Mouse (Mus musculus) forebrain, embryonic 16.5 days (tissue): ENCODE results near the gene 1110059E24Rik. TPM values are rescaled to one million over a fixed set of nuclear protein-coding genes. Genes with fewer than 3 reads are reported as not detected.
A peak's percentile ranks its signal among the peaks of the same experiment; 100 is the strongest.

Source experiments
- ATAC-seq: fragments of 200-750 bp; cut with Nextera tagmentation; 2 replicates; pipeline ENCODE4 v1.8.0; 2017; ENCODE audit warnings: mild to moderate bottlenecking, moderate library complexity
- H3K27ac ChIP-seq: fragments of 300-500 bp; sonication (generic); 2 replicates; pipeline ENCODE4 v1.5.1; 2014; ENCODE audit warnings: low read length, control low read depth
- H3K27me3 ChIP-seq: fragments of 300-500 bp; sonication (generic); replicated peaks from 2 replicates; pipeline ENCODE4 v1.6.1; 2014; ENCODE audit warnings: low read length; ENCODE audit not compliant: control insufficient read depth, insufficient read depth
- H3K36me3 ChIP-seq: fragments of 300-500 bp; sonication (generic); 2 replicates; pipeline ENCODE4 v1.6.1; 2014; ENCODE audit not compliant: control insufficient read depth, insufficient read depth
- H3K4me1 ChIP-seq: fragments of 300-500 bp; sonication (generic); replicated peaks from 2 replicates; pipeline ENCODE4 v1.6.1; 2014; ENCODE audit warnings: low read length; ENCODE audit not compliant: control insufficient read depth, insufficient read depth
- H3K4me2 ChIP-seq: fragments of 300-500 bp; sonication (generic); 2 replicates; pipeline ENCODE4 v1.6.1; 2014; ENCODE audit warnings: mild to moderate bottlenecking, low read length, control low read depth
- H3K4me3 ChIP-seq: fragments of 300-500 bp; sonication (generic); replicated peaks from 2 replicates; pipeline ENCODE4 v1.5.1; 2014; ENCODE audit warnings: mild to moderate bottlenecking, low read length, control low read depth
- H3K9ac ChIP-seq: fragments of 300-500 bp; sonication (generic); replicated peaks from 2 replicates; pipeline ENCODE4 v1.6.1; 2014; ENCODE audit warnings: low read depth, low read length, control low read depth
- H3K9me3 ChIP-seq: fragments of 300-500 bp; sonication (generic); 2 replicates; pipeline ENCODE4 v1.6.1; 2016; ENCODE audit warnings: low read length; ENCODE audit not compliant: control insufficient read depth
- WGBS: fragments of 180-500 bp; shearing (Covaris S2); extraction: QIAGEN DNeasy Blood & Tissue Kit; methylation state at CpG from one replicate; pipeline ENCODE4 v1.1.7; 2014; 5-methylcytosine and 5-hydroxymethylcytosine counted together
- polyA plus RNA-seq: library from polyadenylated mRNA; unstranded; fragments of >200 nt; fragmentation: Nextera tagmentation; extraction: Ambion mirVana; gene quantifications from 2 replicates; pipeline ENCODE4 v1.2.1, GENCODE M21; 2015

Gene 1110059E24Rik
- polyA plus RNA-seq, 1 experiment from 2014 or later = 58.3 TPM

DNA sequence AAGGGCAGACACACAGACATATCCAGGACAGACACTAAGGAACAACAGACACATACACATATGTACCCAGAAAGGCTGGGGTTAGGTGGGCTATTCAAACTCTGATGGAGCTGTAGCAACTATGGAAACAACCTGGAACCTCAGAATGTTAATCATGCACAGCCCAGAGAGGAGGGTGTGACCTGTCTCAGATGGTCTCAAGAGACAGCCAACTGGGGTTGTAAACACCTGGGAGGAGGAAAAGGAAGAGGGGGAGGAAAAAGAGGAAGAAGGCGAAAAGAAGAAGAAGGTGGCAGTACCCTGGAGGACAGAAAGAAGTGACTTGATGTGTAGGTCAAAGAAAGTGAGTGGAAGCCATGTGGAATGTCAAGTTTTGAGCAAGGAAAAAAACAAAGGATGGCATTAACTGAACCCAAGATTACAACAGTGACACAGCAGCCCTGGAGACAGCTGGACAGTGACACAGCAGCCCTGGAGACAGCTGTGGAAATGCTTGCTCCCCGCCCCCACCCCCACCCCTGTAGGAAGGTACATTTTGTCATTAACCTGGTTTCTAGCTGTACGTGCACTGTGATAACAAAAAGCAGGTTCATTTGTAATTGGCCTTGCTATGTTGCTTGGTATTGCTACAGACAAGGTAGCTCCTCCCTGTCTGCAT, 84.1 kb downstream of the 1110059E24Rik start:
- WGBS = 95% methylated on average over 3 of the region's 3 CpGs
- 0 out of 2 replicates have a peak, but pooled peaks cover 4% of the 10 kb centered on the region for H3K4me1 ChIP-seq
- no peak for ATAC-seq
- H3K4me2 ChIP-seq = no peak overlapping the region
- H3K4me3 ChIP-seq = no peak overlapping the region
- H3K27me3 ChIP-seq = no peaks in the 10 kb centered on the region
- no peaks in the 10 kb centered on the region for H3K36me3 ChIP-seq
- H3K9ac ChIP-seq = no peak overlapping the region
- H3K9me3 ChIP-seq = no peaks in the 10 kb centered on the region
- no peak overlapping the region for H3K27ac ChIP-seq

GRCm38 (mm10) chr19:21567933-21568332, 84.8 kb downstream of the 1110059E24Rik start:
- 0 out of 2 replicates have a peak, but pooled peaks cover 4% of the 10 kb centered on the region for H3K4me1 ChIP-seq
- H3K36me3 ChIP-seq = no peaks in the 10 kb centered on the region
- H3K9me3 ChIP-seq = no peaks in the 10 kb centered on the region
- WGBS = 87% methylated on average over 3 of the region's 3 CpGs
- no peaks in the 10 kb centered on the region for H3K27me3 ChIP-seq
- H3K4me3 ChIP-seq = no peak overlapping the region
- H3K4me2 ChIP-seq = no peak overlapping the region
- no peak for ATAC-seq
- H3K27ac ChIP-seq = no peak overlapping the region
- H3K9ac ChIP-seq = no peak overlapping the region

DNA sequence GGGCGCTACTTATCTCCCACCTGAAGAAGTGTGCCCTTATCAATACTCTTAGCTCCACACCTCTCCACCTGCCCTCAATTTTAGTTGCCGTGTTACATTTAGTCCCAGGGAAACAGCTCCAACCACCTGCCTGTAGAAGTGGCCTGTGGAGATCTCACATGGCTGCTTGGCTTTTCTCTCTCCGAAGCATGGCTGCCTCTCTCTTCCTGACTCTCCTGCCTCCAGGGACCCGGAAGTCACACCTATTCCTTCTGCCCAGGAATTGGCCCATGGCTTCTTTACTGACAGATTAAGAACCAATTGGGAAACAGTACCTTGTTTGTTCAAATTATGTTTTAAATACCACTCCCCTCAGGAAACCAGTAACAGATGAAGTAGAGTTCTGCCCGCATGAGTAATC, 86.3 kb downstream of the 1110059E24Rik start:
- no peak for ATAC-seq
- Histone ChIP-seq H3K4me2 (no peak overlapping the region), H3K4me1 (0 out of 2 replicates have a peak, but pooled peaks cover 4% of the 10 kb centered on the region), H3K9ac (no peak overlapping the region), H3K9me3 (no peaks in the 10 kb centered on the region), H3K27me3 (no peaks in the 10 kb centered on the region), H3K4me3 (no peak overlapping the region), H3K27ac (no peak overlapping the region), H3K36me3 (no peaks in the 10 kb centered on the region)
- 87% methylated on average over 5 of the region's 5 CpGs for WGBS

DNA sequence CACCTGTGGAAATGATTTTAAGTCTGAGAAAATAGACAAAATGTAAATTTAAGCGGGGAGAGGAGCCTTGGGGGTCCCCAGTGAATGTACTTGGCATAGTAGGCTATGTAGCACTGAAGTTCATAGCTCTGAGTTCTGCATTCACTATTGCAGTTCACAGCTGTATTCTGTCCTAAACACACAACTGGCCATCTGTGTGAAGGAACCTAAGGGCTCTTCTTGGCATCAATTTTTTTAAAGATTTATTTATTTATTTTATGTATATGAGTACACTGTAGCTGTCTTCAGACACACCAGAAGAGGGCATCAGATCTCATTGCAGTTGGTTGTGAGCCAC, 88.3 kb downstream of the 1110059E24Rik start:
- peak; percentile 54 for ATAC-seq
- no peak overlapping the region for H3K9ac ChIP-seq
- H3K27me3 ChIP-seq = no peaks in the 10 kb centered on the region
- 0 out of 2 replicates have a peak, but pooled peaks cover 4% of the 10 kb centered on the region for H3K4me1 ChIP-seq
- no peaks in the 10 kb centered on the region for H3K9me3 ChIP-seq
- no peak overlapping the region for H3K4me2 ChIP-seq
- H3K27ac ChIP-seq = no peak overlapping the region
- H3K4me3 ChIP-seq = no peak overlapping the region
- H3K36me3 ChIP-seq = no peaks in the 10 kb centered on the region
- WGBS = 6% methylated on average over 1 of the region's 1 CpGs

DNA sequence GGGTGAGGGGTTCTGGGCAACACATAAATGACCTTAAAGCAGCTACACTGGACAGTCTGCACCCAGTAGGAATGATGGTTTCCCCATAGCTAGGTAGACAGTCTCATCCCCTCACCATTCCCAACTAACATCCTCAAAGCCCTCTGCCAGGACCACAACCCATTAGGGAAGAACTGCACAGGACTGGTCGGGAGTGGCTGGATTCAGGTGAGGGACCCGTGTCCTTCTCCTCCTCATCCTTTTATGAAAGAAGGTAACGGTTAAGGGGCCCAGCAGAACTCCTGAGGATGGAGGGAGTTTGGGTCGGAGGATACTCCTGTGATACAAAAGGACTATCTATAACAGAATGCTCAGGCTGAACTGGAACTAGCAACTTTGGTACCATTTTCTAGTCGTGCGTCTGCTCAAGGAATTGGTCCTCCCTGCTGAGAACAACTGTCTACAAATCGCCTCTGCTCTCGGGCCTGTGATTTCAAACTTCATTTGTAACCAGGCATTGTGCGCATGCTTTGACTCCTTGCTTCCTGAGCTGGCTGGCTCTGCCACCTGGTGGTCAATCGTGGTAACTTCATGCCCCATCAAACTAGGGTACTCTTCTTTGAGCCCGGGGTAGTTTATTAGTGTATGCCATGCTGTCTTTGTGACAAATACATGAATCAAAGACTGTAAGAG, 88.9 kb downstream of the 1110059E24Rik start:
- 0 out of 2 replicates have a peak, but pooled peaks cover 4% of the 10 kb centered on the region for H3K4me1 ChIP-seq
- H3K27ac ChIP-seq = no peak overlapping the region
- no peaks in the 10 kb centered on the region for H3K9me3 ChIP-seq
- H3K9ac ChIP-seq = no peak overlapping the region
- no peak overlapping the region for H3K4me2 ChIP-seq
- WGBS = 25% methylated on average over 11 of the region's 11 CpGs
- H3K27me3 ChIP-seq = no peaks in the 10 kb centered on the region
- H3K4me3 ChIP-seq = no peak overlapping the region
- peak; percentile 83 for ATAC-seq
- H3K36me3 ChIP-seq = no peaks in the 10 kb centered on the region

DNA sequence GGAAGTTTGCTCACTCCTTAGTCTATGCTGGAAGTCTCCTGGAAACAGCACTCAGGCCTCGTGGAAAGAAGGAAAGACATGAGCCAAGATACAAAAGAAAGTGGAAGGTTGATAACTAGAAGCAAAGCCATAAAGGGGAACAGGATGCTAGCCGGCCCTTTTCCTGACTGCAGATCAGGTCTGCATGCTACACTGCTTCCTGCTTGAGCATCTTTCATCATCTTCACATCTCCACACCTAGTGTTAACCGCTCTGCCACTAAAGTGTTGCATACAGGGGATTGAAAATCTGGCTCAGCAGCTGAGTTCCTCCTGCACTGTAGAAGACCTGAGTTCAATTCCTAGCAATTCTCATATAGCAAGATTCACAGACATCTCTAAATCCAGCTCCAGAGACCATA, 89.8 kb downstream of the 1110059E24Rik start:
- Histone ChIP-seq H3K36me3 (no peaks in the 10 kb centered on the region), H3K27me3 (no peaks in the 10 kb centered on the region), H3K9me3 (no peaks in the 10 kb centered on the region), H3K27ac (no peak overlapping the region), H3K4me2 (no peak overlapping the region), H3K9ac (no peak overlapping the region), H3K4me1 (0 out of 2 replicates have a peak, but pooled peaks cover 4% of the 10 kb centered on the region), H3K4me3 (no peak overlapping the region)
- no peak for ATAC-seq
- 88% methylated on average over 3 of the region's 3 CpGs for WGBS

- WGBS = 86% methylated on average over 9 of the region's 9 CpGs
- Histone ChIP-seq H3K27me3 (no peaks in the 10 kb centered on the region), H3K27ac (no peak overlapping the region), H3K4me1 (no peaks in the 10 kb centered on the region), H3K36me3 (no peaks in the 10 kb centered on the region), H3K4me3 (no peak overlapping the region), H3K4me2 (no peak overlapping the region), H3K9me3 (no peaks in the 10 kb centered on the region), H3K9ac (no peak overlapping the region)
- no peak for ATAC-seq
These were observed 100.0 kb downstream of the 1110059E24Rik start for GRCm38 (mm10) chr19:21552801-21553200.

- H3K4me1 ChIP-seq = no peaks in the 10 kb centered on the region
- no peaks in the 10 kb centered on the region for H3K27me3 ChIP-seq
- no peaks in the 10 kb centered on the region for H3K9me3 ChIP-seq
- 76% methylated on average over 5 of the region's 5 CpGs for WGBS
- H3K4me3 ChIP-seq = no peak overlapping the region
- H3K27ac ChIP-seq = no peak overlapping the region
- H3K4me2 ChIP-seq = no peak overlapping the region
- H3K36me3 ChIP-seq = no peaks in the 10 kb centered on the region
- ATAC-seq = no peak
- H3K9ac ChIP-seq = no peak overlapping the region
These were observed 100.7 kb downstream of the 1110059E24Rik start for GRCm38 (mm10) chr19:21551921-21552536.

DNA sequence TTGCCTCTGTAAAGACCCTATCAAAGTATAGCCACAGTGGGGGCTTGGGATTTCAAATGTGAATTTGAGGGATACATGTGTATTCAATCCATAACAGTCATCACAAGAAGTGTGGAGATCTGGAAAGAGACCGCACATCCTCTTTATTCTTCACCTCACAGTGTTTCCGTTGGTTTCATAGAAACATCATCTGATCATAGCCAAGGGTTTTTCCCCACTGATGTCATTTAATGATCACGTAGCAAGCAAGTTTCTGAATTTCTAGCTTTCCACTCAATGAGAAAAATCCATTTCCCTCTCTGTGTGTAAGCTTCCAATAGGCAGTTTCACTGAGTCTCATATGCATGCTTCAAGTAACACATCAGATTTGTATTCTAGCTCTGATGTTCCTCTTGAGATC, 103.1 kb downstream of the 1110059E24Rik start:
- no peak overlapping the region for H3K27ac ChIP-seq
- H3K4me1 ChIP-seq = no peaks in the 10 kb centered on the region
- H3K9me3 ChIP-seq = no peaks in the 10 kb centered on the region
- no peaks in the 10 kb centered on the region for H3K27me3 ChIP-seq
- H3K9ac ChIP-seq = no peak overlapping the region
- ATAC-seq = no peak
- no peaks in the 10 kb centered on the region for H3K36me3 ChIP-seq
- no peak overlapping the region for H3K4me3 ChIP-seq
- no peak overlapping the region for H3K4me2 ChIP-seq
- WGBS = 96% methylated on average over 3 of the region's 3 CpGs
